Mouse (Mus musculus) midbrain, embryonic 14.5 days (tissue): ENCODE results near the gene Telo2. TPM values are rescaled to one million over a fixed set of nuclear protein-coding genes. Genes with fewer than 3 reads are reported as not detected.
"Not testable (repeated sequence)": the region's sequence is repeated elsewhere in the genome, so short reads cannot be mapped to it uniquely, and the experiment has no call there.

Experiments used
- ATAC-seq: fragments of 200-750 bp; cut with Nextera tagmentation; 2 replicates; pipeline ENCODE4 v1.8.0; 2017; ENCODE audit warnings: moderate number of reproducible peaks, moderate library complexity; ENCODE audit not compliant: low FRiP score, low TSS enrichment
- DNase-seq: peaks from one replicate; pipeline ENCODE4 v3.0.0-alpha.2; 2015
- H3K27ac ChIP-seq: fragments of 300-500 bp; sonication (generic); replicated peaks from 2 replicates; pipeline ENCODE4 v1.5.1; 2014; ENCODE audit warnings: mild to moderate bottlenecking, low read depth, low read length, moderate library complexity
- H3K27me3 ChIP-seq: fragments of 300-500 bp; sonication (generic); 2 replicates; pipeline ENCODE4 v1.6.1; 2014; ENCODE audit warnings: low read length, control low read depth, mixed read lengths; ENCODE audit not compliant: control insufficient read depth, insufficient read depth
- H3K36me3 ChIP-seq: fragments of 300-500 bp; sonication (generic); 2 replicates; pipeline ENCODE4 v1.6.1; 2014; ENCODE audit warnings: low read length, control low read depth; ENCODE audit not compliant: control insufficient read depth, insufficient read depth
- H3K4me1 ChIP-seq: fragments of 300-500 bp; sonication (generic); 2 replicates; pipeline ENCODE4 v1.6.1; 2014; ENCODE audit warnings: mild to moderate bottlenecking, antibody characterized with exemption, low read length, control low read depth; ENCODE audit not compliant: control insufficient read depth, insufficient read depth
- H3K4me2 ChIP-seq: fragments of 300-500 bp; sonication (generic); 2 replicates; pipeline ENCODE4 v1.6.1; 2014; ENCODE audit warnings: mild to moderate bottlenecking, low read length, moderate library complexity
- H3K4me3 ChIP-seq: fragments of 300-500 bp; sonication (generic); replicated peaks from 2 replicates; pipeline ENCODE4 v1.5.1; 2014; ENCODE audit warnings: low read depth, low read length
- H3K9ac ChIP-seq: fragments of 300-500 bp; sonication (generic); replicated peaks from 2 replicates; pipeline ENCODE4 v1.6.1; 2014; ENCODE audit warnings: mild to moderate bottlenecking, low read length, moderate library complexity
- H3K9me3 ChIP-seq: fragments of 300-500 bp; sonication (generic); 2 replicates; pipeline ENCODE4 v1.6.1; 2016; ENCODE audit warnings: low read length, control low read depth, mixed read lengths; ENCODE audit not compliant: control insufficient read depth
- WGBS: fragments of 180-500 bp; shearing (Covaris S2); extraction: QIAGEN DNeasy Blood & Tissue Kit; methylation state at CpG from one replicate; pipeline ENCODE4 v1.1.7; 2014; 5-methylcytosine and 5-hydroxymethylcytosine counted together
- polyA plus RNA-seq: library from polyadenylated mRNA; unstranded; fragments of >200 nt; fragmentation: Nextera tagmentation; extraction: Ambion mirVana; gene quantifications from 2 replicates; pipeline ENCODE4 v1.2.1, GENCODE M21; 2014

Telo2 gene
- polyA plus RNA-seq, 1 experiment from 2014 or later = 34.4 TPM

DNA sequence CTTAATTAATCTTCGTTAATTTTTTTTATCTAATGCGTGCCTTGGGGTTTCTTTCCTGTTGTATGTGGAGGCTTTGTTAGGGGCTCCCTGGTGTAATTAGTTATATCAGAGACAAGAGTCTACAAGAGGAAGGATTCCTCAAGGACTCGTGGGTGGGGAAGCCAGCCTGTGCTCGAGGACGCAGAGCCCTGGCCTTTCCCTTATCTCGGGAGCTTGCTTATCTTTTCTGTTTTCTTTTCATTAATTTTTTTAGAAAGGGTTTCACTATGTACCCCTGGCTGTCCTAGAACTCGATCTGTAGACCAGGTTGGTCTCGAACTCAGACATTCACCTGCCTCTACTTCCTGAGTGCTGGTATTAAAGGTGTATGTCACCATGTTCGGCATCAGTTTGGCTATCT lies 11.9 kb upstream of the Telo2 start:
- H3K4me3 ChIP-seq = no peak overlapping the region
- H3K9ac ChIP-seq = no peak overlapping the region
- no peak overlapping the region for H3K4me2 ChIP-seq
- H3K9me3 ChIP-seq = no peaks in the 10 kb centered on the region
- H3K27me3 ChIP-seq = no peaks in the 10 kb centered on the region; the same call in 1 of the 2 replicates
- H3K4me1 ChIP-seq = no peaks in the 10 kb centered on the region
- 83% methylated on average over 9 of the region's 9 CpGs for WGBS
- H3K36me3 ChIP-seq = no peaks in the 10 kb centered on the region
- ATAC-seq (no peak), DNase-seq (no peak)
- H3K27ac ChIP-seq = no peak overlapping the region

DNA sequence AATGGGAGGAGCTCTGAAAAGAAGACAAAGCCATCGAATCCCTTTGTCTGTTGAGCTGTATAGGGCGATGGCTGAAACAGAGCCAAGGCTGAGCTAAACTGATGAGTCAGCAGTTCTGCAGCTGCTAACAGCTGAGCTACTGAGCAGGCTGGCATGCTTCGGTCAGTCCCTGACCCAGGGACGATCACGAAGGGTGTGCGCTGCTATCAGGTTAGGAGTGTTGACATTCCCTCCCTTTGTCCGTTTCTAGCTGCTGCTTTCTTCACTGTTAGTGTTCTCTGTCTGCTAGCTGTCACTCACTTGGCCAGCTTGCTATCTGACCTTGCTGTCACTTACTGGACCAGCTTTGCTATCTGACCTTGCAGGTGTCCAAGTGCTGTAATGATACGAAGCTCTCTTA lies 11.3 kb upstream of the Telo2 start:
- 66% methylated on average over 8 of the region's 8 CpGs for WGBS
- Histone ChIP-seq H3K4me3 (no peak overlapping the region), H3K4me2 (no peak overlapping the region), H3K27me3 (no peaks in the 10 kb centered on the region; the same call in 1 of the 2 replicates), H3K4me1 (no peaks in the 10 kb centered on the region), H3K9me3 (no peaks in the 10 kb centered on the region), H3K36me3 (no peaks in the 10 kb centered on the region), H3K9ac (no peak overlapping the region; the same call in 1 of the 2 replicates), H3K27ac (no peak overlapping the region)
- DNase-seq (peak; percentile 14), ATAC-seq (no peak)

GRCm38 (mm10) chr17:25125442-25126060 lies 9.8 kb upstream of the Telo2 start:
- not testable (repeated sequence) for H3K9me3 ChIP-seq, ATAC-seq, H3K27me3 ChIP-seq, H3K36me3 ChIP-seq, H3K4me2 ChIP-seq, H3K4me3 ChIP-seq, H3K4me1 ChIP-seq, DNase-seq, H3K9ac ChIP-seq, H3K27ac ChIP-seq
- 70% methylated on average over 3 of the region's 3 CpGs for WGBS

- Histone ChIP-seq H3K9me3 (no peaks in the 10 kb centered on the region), H3K27ac (no peak overlapping the region), H3K4me1 (no peaks in the 10 kb centered on the region), H3K4me3 (no peak overlapping the region), H3K4me2 (no peak overlapping the region), H3K9ac (no peak overlapping the region), H3K36me3 (no peaks in the 10 kb centered on the region), H3K27me3 (no peaks in the 10 kb centered on the region; the same call in 1 of the 2 replicates)
- WGBS = 31% methylated on average over 7 of the region's 7 CpGs
- ATAC-seq = no peak
- DNase-seq = peak; percentile 2
These were observed 8.2 kb upstream of the Telo2 start for GRCm38 (mm10) chr17:25123979-25124378.

DNA sequence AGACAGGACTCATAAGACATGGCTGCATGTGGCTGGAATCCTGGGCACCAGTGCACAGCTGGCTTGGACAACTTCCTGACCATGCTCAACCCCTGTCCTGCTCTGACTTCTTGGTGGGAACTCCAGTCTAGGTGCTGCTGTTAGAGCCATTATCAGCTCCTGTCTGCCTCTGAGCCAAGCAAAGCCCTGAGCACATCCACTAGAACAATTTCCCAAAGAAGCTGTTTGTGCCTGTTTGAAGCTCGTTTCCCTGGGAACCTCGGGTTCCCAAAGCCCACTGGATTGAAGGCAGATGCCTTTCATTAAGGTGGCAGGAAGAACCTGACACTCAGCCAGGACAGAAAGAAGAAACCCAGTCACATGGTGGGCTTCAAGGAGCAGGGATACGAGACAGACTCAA lies 4.6 kb upstream of the Telo2 start, which contains the start of gene Ptx4:
Gene Ptx4, plus strand, starts transcription at position 355 of the 400 bp plus-strand sequence.
- Histone ChIP-seq H3K4me1 (no peaks in the 10 kb centered on the region), H3K9me3 (no peaks in the 10 kb centered on the region), H3K4me2 (no peak within 1 kb of the TSS), H3K36me3 (no peaks in the 10 kb centered on the region), H3K27me3 (no peaks in the 10 kb centered on the region; the same call in 1 of the 2 replicates), H3K27ac (no peak within 1 kb of the TSS), H3K9ac (no peak within 1 kb of the TSS), H3K4me3 (no peak within 1 kb of the TSS)
- ATAC-seq (no peak), DNase-seq (no peak)
- 41% methylated on average over 3 of the region's 3 CpGs for WGBS

DNA sequence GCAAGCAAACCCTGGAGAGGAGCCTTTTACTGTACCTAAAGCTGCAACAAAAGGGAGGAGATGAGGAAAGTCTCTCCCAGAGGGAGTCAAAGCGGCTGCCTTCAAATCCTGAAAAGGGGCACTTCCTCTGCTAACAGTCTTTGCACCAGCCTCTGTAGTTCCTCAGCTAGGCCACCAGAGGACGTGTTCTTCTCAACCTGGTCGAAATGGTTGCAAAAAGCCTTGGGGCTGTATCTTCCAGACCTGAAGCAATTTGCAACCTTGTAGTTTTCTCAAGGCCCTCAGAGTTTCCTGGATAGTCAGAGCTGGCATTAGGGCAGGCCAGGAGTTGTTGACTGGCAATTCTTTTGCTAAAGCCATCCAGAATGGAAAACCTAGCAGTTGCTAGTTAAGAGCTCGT lies 1.5 kb upstream of the Telo2 start:
- peaks cover 3% of the 10 kb centered on the region; the same call in 1 of the 2 replicates for H3K36me3 ChIP-seq
- H3K4me1 ChIP-seq = peaks cover 8% of the 10 kb centered on the region
- H3K4me3 ChIP-seq = no peak overlapping the region
- H3K27me3 ChIP-seq = no peaks in the 10 kb centered on the region
- DNase-seq (peak; percentile 10), ATAC-seq (no peak)
- WGBS = 28% methylated on average over 4 of the region's 4 CpGs
- no peak overlapping the region for H3K27ac ChIP-seq
- H3K9me3 ChIP-seq = no peaks in the 10 kb centered on the region
- no peak overlapping the region for H3K4me2 ChIP-seq
- no peak overlapping the region for H3K9ac ChIP-seq

DNA sequence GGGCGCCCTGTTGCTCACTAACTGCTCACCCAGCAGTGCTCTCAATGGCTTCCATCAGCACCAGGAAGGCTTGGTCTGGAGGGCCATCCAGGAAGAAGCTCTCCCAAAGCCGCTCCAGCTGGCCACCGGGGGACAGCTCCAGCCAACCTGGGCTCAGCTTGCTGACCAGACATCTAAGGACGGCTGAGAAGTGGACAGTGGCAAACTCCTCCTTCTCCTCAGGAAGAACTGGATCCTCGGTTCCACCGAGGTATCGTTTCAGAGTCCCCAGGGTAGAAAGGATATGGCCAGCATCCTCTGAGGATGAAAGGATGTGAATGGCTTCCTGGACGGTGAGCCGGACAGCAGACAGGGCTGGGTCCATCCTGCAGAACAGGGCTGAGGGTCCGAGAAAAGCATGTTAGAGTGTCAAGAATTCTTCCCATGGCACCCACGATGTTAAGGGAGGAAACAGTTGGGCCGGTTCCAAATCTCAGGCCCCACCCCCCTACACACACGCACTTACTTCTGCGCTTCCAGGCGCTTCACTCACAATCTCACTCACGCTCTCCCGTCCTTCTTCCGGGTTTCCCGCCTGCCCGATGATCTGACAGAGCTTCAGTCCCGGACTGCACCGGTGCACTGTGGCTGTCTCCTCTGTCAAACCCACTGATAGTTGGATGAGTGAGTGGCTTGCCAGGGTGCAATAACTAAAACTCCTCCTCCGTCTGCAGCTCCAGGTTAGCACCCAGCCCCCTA lies 690 bp downstream of the Telo2 start:
- Histone ChIP-seq H3K27me3 (no peaks in the 10 kb centered on the region), H3K36me3 (peaks cover 11% of the 10 kb centered on the region), H3K27ac (peak overlapping the region; percentile 94), H3K4me1 (peaks cover 8% of the 10 kb centered on the region), H3K9me3 (no peaks in the 10 kb centered on the region), H3K9ac (peak overlapping the region; percentile 77), H3K4me2 (peak overlapping the region; percentile 99), H3K4me3 (peak overlapping the region; percentile 63)
- peak; percentile 64 for ATAC-seq
- 16% methylated on average over 23 of the region's 23 CpGs for WGBS
- DNase-seq = no peak

- no peak for ATAC-seq
- H3K36me3 ChIP-seq = peaks cover 29% of the 10 kb centered on the region
- DNase-seq = no peak
- H3K4me2 ChIP-seq = no peak overlapping the region
- no peak overlapping the region for H3K9ac ChIP-seq
- H3K27me3 ChIP-seq = no peaks in the 10 kb centered on the region
- H3K4me1 ChIP-seq = peaks cover 8% of the 10 kb centered on the region
- no peak overlapping the region for H3K4me3 ChIP-seq
- 81% methylated on average over 3 of the region's 3 CpGs for WGBS
- no peak overlapping the region for H3K27ac ChIP-seq
- no peaks in the 10 kb centered on the region for H3K9me3 ChIP-seq
These were observed 3.4 kb downstream of the Telo2 start for GRCm38 (mm10) chr17:25112423-25112810.
